Mouse (Mus musculus) liver, embryonic 14.5 days (tissue): ENCODE measurements around the gene Adsl. TPM values are rescaled to one million over a fixed set of nuclear protein-coding genes. Genes with fewer than 3 reads are reported as not detected.

Experiments
- ATAC-seq: fragments of 200-750 bp; cut with Nextera tagmentation; 2 replicates; pipeline ENCODE4 v1.8.0; 2017; ENCODE audit warnings: moderate number of reproducible peaks, mild to moderate bottlenecking, moderate library complexity; ENCODE audit not compliant: insufficient read depth
- DNase-seq, 3 experiments: peaks; one replicate each; pipeline ENCODE4 v3.0.0-alpha.2; 2012 to 2013; ENCODE audit warnings: low read depth in 3 of 3, low spot score in 3 of 3
- H3K27ac ChIP-seq: fragments of 300-500 bp; sonication (generic); 2 replicates; pipeline ENCODE4 v1.5.1; 2014; ENCODE audit warnings: moderate library complexity, mild to moderate bottlenecking, control low read depth, inconsistent platforms
- H3K27me3 ChIP-seq: fragments of 300-500 bp; sonication (generic); 2 replicates; pipeline ENCODE4 v1.6.1; 2014; ENCODE audit warnings: mild to moderate bottlenecking, low read length, moderate library complexity; ENCODE audit not compliant: control insufficient read depth, insufficient read depth
- H3K36me3 ChIP-seq: fragments of 300-500 bp; sonication (generic); replicated peaks from 2 replicates; pipeline ENCODE4 v1.6.1; 2014; ENCODE audit warnings: low read depth; ENCODE audit not compliant: control insufficient read depth, insufficient read depth
- H3K4me1 ChIP-seq, 2 experiments: fragments of 200-500 bp in 1 of 2; fragments of 300-500 bp in 1 of 2; sonication (generic) in 1 of 2; replicated peaks; 2 replicates each; pipeline ENCODE4 v1.6.1; 2012 to 2014; ENCODE audit warnings: antibody characterized with exemption in 1 of 2, inconsistent platforms in 1 of 2, low read length in 1 of 2; ENCODE audit not compliant: control insufficient read depth in 2 of 2, insufficient read depth in 2 of 2
- H3K4me2 ChIP-seq: fragments of 300-500 bp; sonication (generic); 2 replicates; pipeline ENCODE4 v1.6.1; 2014; ENCODE audit warnings: low read depth, mild to moderate bottlenecking, control low read depth, moderate library complexity
- H3K4me3 ChIP-seq, 2 experiments: fragments of 200-500 bp in 1 of 2; fragments of 300-500 bp in 1 of 2; sonication (generic) in 1 of 2; 2 replicates each; pipeline ENCODE4 v1.5.1; 2012 to 2014; ENCODE audit warnings: low read depth in 2 of 2, low read length in 2 of 2, mild to moderate bottlenecking in 2 of 2, control low read depth in 1 of 2, inconsistent platforms in 1 of 2, moderate library complexity in 1 of 2; ENCODE audit not compliant: insufficient read depth in 1 of 2
- H3K9ac ChIP-seq: fragments of 300-500 bp; sonication (generic); replicated peaks from 2 replicates; pipeline ENCODE4 v1.6.1; 2014; ENCODE audit warnings: mild to moderate bottlenecking, control low read depth, moderate library complexity
- H3K9me3 ChIP-seq: fragments of 300-500 bp; sonication (generic); 2 replicates; pipeline ENCODE4 v1.6.1; 2016; ENCODE audit warnings: low read length, mixed read lengths; ENCODE audit not compliant: control insufficient read depth
- CTCF ChIP-seq: IDR thresholded peaks from 2 replicates; pipeline ENCODE4 v1.5.1; 2016; ENCODE audit warnings: antibody characterized with exemption, low read depth, control low read depth
- EP300 ChIP-seq: IDR thresholded peaks from 2 replicates; pipeline ENCODE4 v1.6.1; 2016; ENCODE audit warnings: antibody characterized with exemption, low read depth
- WGBS: fragments of 180-500 bp; shearing (Covaris S2); extraction: QIAGEN DNeasy Blood & Tissue Kit; methylation state at CpG from one replicate; pipeline ENCODE4 v1.1.7; 2014; ENCODE audit not compliant: insufficient replicate concordance; 5-methylcytosine and 5-hydroxymethylcytosine counted together
- polyA plus RNA-seq, 2 experiments: library from polyadenylated mRNA; depleted of rRNA in 1 of 2; stranded (reverse) in 1 of 2; unstranded in 1 of 2; fragments of >200 nt; fragmentation: Nextera tagmentation in 1 of 2; extraction: Ambion mirVana in 1 of 2; gene quantifications; 2 replicates each; pipeline versions ENCODE4 v1.2.1 to v1.2.3; 2012 to 2014

The Adsl gene
- polyA plus RNA-seq, 2 experiments = 43.8 to 48.2 TPM

DNA sequence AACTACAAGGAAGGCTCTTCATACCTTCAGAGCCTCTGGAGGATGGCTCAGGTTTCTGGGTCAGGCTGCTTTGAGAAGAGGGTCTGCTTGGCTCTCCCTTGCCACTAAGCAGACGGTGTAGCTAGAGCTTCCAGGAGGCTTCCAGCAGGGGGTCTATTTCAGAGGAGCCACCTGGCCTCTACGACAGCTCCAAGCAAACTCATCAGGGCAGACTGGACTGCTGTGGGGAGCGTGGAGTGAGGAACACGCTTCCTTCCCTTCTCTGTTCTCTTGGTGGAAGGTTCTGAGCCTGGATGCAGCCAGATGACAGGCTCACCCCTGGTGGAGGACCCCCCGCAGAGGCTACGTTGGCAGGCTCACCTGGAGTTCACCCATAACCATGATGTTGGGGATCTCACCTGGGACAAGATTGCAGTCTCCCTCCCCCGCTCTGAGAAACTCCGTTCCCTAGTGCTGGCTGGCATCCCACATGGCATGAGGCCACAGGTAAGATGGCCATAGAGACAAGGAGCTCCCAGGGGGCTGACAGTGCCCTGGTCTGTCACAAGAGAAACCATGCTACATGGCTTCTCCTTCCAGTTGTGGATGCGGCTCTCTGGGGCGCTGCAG lies 57.9 kb downstream of the Adsl start:
- WGBS = 82% methylated on average over 10 of the region's 10 CpGs
- no peak overlapping the region for H3K4me3 ChIP-seq
- no peak overlapping the region for H3K4me2 ChIP-seq
- H3K9ac ChIP-seq = no peak overlapping the region
- no peak for DNase-seq
- ATAC-seq = no peak
- TF ChIP-seq EP300 (no peak), CTCF (no peak)
- no peaks in the 10 kb centered on the region for H3K36me3 ChIP-seq
- H3K27ac ChIP-seq = no peak overlapping the region
- no peaks in the 10 kb centered on the region for H3K27me3 ChIP-seq
- H3K9me3 ChIP-seq = no peaks in the 10 kb centered on the region
- peaks cover 0 to 3% of the 10 kb centered on the region in 2 experiments; a peak in 1 of 4 replicates for H3K4me1 ChIP-seq

DNA sequence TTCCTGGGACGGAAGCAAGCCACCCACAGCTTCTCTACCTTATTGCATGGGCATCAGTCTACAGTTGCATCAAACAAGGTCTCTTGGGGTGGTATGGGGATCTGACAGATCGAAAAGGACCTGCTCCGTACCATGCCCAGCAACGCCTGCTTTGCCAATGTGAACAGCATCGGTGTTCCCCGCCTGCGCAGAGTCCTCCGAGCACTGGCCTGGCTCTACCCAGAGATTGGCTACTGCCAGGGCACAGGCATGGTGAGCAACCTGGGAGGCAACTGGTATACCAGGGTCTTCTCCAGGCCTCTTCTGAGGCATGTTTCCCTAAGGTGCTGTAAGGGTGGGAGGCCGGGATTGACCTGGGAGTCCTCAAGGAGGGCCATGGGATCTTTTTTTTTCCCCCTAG lies 59.0 kb downstream of the Adsl start:
- H3K4me2 ChIP-seq = no peak overlapping the region
- ATAC-seq (no peak), DNase-seq (no peak)
- peaks cover 0 to 3% of the 10 kb centered on the region in 2 experiments; a peak in 1 of 4 replicates for H3K4me1 ChIP-seq
- no peaks in the 10 kb centered on the region for H3K27me3 ChIP-seq
- no peak overlapping the region for H3K4me3 ChIP-seq
- no peaks in the 10 kb centered on the region for H3K36me3 ChIP-seq
- WGBS = 85% methylated on average over 9 of the region's 9 CpGs
- no peaks in the 10 kb centered on the region for H3K9me3 ChIP-seq
- no peak overlapping the region for H3K27ac ChIP-seq
- no peak overlapping the region for H3K9ac ChIP-seq
- TF ChIP-seq EP300 (no peak), CTCF (no peak)

DNA sequence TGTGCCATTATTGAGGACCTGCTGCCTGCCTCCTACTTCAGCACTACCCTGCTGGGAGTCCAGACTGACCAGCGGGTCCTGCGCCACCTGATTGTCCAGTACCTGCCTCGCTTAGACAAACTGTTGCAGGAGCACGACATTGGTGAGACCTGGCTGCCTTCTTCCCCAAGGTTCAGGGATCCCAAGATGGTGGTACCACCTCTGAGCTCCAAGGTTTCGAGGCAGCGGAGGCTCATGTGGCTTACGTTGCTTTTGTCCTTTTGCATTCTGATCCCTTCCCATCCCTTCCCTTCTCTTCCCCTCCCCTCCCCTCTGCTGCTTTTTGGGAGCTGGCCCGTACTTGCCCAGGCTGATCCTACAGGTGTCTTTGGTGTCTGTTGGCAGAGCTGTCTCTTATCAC lies 59.6 kb downstream of the Adsl start:
- DNase-seq (no peak), ATAC-seq (no peak)
- Histone ChIP-seq H3K4me1 (peaks cover 0 to 3% of the 10 kb centered on the region in 2 experiments; a peak in 1 of 4 replicates), H3K36me3 (no peaks in the 10 kb centered on the region), H3K27me3 (no peaks in the 10 kb centered on the region), H3K9ac (no peak overlapping the region), H3K9me3 (no peaks in the 10 kb centered on the region), H3K4me3 (no peak overlapping the region), H3K27ac (no peak overlapping the region), H3K4me2 (no peak overlapping the region)
- WGBS = 82% methylated on average over 8 of the region's 8 CpGs
- no peak for TF ChIP-seq EP300
- TF ChIP-seq CTCF = no peak

DNA sequence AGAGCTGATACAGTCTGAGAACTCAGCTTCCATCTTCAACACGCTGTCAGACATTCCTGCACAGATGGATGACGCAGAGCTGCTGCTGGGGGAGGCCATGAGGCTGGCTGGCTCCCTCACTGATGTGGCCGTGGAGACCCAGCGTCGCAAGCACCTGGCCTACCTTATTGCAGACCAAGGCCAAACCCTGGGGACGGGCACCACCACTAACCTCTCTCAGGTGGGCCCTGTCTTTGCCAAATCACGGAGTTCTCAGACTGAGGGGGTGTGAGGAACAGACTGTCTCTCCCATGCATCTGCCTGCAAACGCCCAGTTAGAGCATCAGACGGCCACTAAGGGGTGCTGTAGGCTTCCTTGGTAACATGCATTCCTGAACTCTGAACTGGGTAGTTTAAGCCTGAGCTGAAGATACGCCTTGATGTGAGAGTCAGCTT lies 60.4 kb downstream of the Adsl start:
- H3K4me2 ChIP-seq = no peak overlapping the region
- H3K36me3 ChIP-seq = no peaks in the 10 kb centered on the region
- 59% methylated on average over 10 of the region's 10 CpGs for WGBS
- DNase-seq = peak in 1 of 3 experiments; percentile 9
- H3K27me3 ChIP-seq = no peaks in the 10 kb centered on the region
- no peaks in the 10 kb centered on the region for H3K9me3 ChIP-seq
- ATAC-seq = no peak
- no peak overlapping the region for H3K27ac ChIP-seq
- no peak overlapping the region for H3K4me3 ChIP-seq
- H3K9ac ChIP-seq = no peak overlapping the region
- no peaks in the 10 kb centered on the region for H3K4me1 ChIP-seq
- TF ChIP-seq CTCF = peak; percentile 64
- TF ChIP-seq EP300 = no peak

DNA sequence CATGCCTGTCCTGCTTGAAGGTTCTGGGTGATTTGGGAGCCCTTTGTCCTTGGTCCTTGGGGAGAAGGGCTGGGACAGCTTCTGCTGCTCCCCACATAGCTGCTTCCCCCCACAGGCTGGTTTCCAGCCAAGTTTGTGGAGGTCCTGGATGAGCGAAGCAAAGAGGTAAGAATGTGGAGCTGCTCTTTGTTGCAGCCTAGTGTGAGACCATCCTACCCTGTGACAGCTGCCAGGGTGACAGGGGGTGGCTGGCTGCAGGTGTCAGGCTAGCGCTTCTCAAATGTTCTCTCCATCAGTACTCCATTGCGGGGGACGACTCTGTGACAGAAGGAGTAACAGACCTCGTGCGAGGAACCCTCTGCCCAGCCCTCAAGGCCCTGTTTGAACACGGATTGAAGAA lies 61.8 kb downstream of the Adsl start:
- TF ChIP-seq CTCF = no peak
- TF ChIP-seq EP300 = no peak
- Histone ChIP-seq H3K9me3 (no peaks in the 10 kb centered on the region), H3K27me3 (no peaks in the 10 kb centered on the region), H3K9ac (no peak overlapping the region), H3K36me3 (no peaks in the 10 kb centered on the region), H3K27ac (no peak overlapping the region), H3K4me3 (no peak overlapping the region), H3K4me1 (no peaks in the 10 kb centered on the region), H3K4me2 (no peak overlapping the region)
- ATAC-seq (no peak), DNase-seq (no peak)
- WGBS = 75% methylated on average over 7 of the region's 7 CpGs
